Mouse (Mus musculus): ENCODE results near the gene Insig1.
A peak's percentile ranks its signal among the peaks of the same experiment; 100 is the strongest.

The Insig1 gene

GRCm38 (mm10) chr5:28065275-28065674, 5.9 kb upstream of the Insig1 start:
- DNase-seq, result no peak

- DNase-seq, result no peak
Measured at GRCm38 (mm10) chr5:28066311-28066710, 4.9 kb upstream of the Insig1 start.

- DNase-seq, result no peak
Measured at GRCm38 (mm10) chr5:28070149-28070827, 875 bp upstream of the Insig1 start.

GRCm38 (mm10) chr5:28071456-28072223, 477 bp downstream of the Insig1 start:
- DNase-seq, result peak; percentile 71

- DNase-seq, result no peak
Measured at GRCm38 (mm10) chr5:28079431-28079830, 8.3 kb downstream of the Insig1 start.

- no peak for DNase-seq
Measured at GRCm38 (mm10) chr5:28081127-28081526, 10.0 kb downstream of the Insig1 start.

- DNase-seq, result no peak
Measured at GRCm38 (mm10) chr5:28081822-28082221, 10.7 kb downstream of the Insig1 start.

- no peak for DNase-seq
Measured at GRCm38 (mm10) chr5:28082312-28082711, 11.1 kb downstream of the Insig1 start.

- DNase-seq, result no peak
Measured at GRCm38 (mm10) chr5:28082796-28083195, 11.6 kb downstream of the Insig1 start.

GRCm38 (mm10) chr5:28084743-28085142, 13.6 kb downstream of the Insig1 start:
- DNase-seq, result no peak

- DNase-seq, result no peak
Measured at GRCm38 (mm10) chr5:28090547-28090946, 19.4 kb downstream of the Insig1 start.

GRCm38 (mm10) chr5:28092327-28092726, 21.2 kb downstream of the Insig1 start:
- no peak for DNase-seq

GRCm38 (mm10) chr5:28093874-28094273, 22.7 kb downstream of the Insig1 start:
- peak; percentile 92 for DNase-seq

GRCm38 (mm10) chr5:28094393-28094792, 23.2 kb downstream of the Insig1 start:
- no peak for DNase-seq

GRCm38 (mm10) chr5:28094846-28095245, 23.7 kb downstream of the Insig1 start:
- DNase-seq, result no peak

- no peak for DNase-seq
Measured at GRCm38 (mm10) chr5:28095671-28096070, 24.5 kb downstream of the Insig1 start.

- no peak for DNase-seq
Measured at GRCm38 (mm10) chr5:28106966-28107365, 35.8 kb downstream of the Insig1 start.

- no peak for DNase-seq
Measured at GRCm38 (mm10) chr5:28107974-28108373, 36.8 kb downstream of the Insig1 start.

- no peak for DNase-seq
Measured at GRCm38 (mm10) chr5:28110881-28111280, 39.7 kb downstream of the Insig1 start.

GRCm38 (mm10) chr5:28117251-28117880, 46.2 kb downstream of the Insig1 start:
- DNase-seq, result no peak

- no peak for DNase-seq
Measured at GRCm38 (mm10) chr5:28117882-28118530, 46.8 kb downstream of the Insig1 start.

GRCm38 (mm10) chr5:28118531-28118925, 47.4 kb downstream of the Insig1 start:
- no peak for DNase-seq

GRCm38 (mm10) chr5:28119576-28119975, 48.4 kb downstream of the Insig1 start:
- DNase-seq, result no peak

Measured in lung, postnatal 14 days (tissue).